Mouse (Mus musculus) frontal cortex, postnatal 36 days (tissue): ENCODE results near the gene Spint2.

ENCODE experiments used
- DNase-seq, 2 experiments: peaks; one replicate each; pipeline ENCODE4 v3.0.0; 2022; ENCODE audit warnings: low spot score in 2 of 2

Gene Spint2

GRCm38 (mm10) chr7:29304463-29305262, 23.0 kb upstream of the Spint2 start:
- DNase-seq: peak in 1 of 2 experiments; percentile 55

DNA sequence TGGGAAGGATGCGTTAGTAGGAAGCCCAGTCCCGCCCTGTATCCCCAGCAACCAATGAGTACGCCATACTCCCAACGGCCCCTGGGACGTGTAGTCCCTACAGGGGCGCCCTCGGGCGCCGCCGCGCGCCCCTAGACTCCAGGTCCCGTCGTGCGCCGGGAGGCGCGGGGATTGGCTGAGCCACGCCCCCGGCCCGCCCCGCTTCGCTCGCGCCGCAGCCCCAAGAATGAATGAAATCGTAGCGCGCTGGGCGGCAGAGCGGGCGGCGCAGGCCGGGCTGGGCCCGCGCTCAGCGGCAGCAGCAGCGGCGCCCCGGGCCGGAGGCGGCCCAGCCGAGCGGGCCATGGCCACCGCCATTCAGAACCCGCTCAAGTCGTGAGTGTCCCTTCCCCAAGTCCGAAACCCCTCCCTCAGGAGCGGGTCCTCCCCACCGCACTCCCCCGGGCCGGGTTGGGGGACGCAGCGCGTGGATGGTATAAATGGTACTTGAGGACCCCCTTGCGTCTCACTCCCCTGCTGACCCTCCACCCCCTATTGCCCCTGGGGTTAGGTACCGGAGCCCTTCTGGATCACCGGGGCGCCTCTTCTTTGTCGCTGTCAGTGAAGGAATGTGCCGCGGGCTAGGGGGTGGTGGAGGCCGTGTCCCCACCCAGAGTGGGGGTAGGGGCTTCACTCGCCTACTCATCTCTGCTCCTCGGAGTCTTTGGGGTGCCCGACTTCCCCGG, 22.2 kb upstream of the Spint2 start, which contains the start of gene Dpf1:
TSS of gene Dpf1 (plus strand) at position 214 of the 725 bp plus-strand sequence.
- peak; percentile 84 to 92 for DNase-seq

GRCm38 (mm10) chr7:29302641-29303040, 20.9 kb upstream of the Spint2 start:
- no peak for DNase-seq

GRCm38 (mm10) chr7:29301127-29301566, 19.4 kb upstream of the Spint2 start:
- peak; percentile 71 to 73 for DNase-seq

DNA sequence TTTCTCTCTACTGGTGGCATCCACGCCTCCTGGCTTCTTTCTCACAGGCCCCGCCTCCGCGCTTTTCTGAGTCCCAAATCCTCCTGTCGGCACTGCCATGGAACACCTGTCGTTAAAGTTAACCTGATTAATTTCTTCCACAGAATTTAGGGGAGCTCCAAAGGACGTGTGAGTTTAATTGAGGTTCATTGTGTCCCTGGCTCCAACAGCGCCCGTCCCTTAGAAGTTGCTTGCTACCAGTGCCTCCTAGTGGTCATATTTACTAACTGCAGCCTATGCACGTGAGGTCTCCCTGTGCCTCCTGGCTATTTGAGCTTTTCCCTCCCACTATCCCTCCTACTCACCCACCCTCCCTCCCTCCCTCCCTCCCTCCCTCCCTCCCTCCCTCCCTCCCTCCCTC, 15.3 kb upstream of the Spint2 start:
- DNase-seq: peak in 1 of 2 experiments; percentile 67

- DNase-seq: no peak
These were observed 14.3 kb upstream of the Spint2 start for GRCm38 (mm10) chr7:29295861-29296647.

- no peak for DNase-seq
These were observed 12.5 kb upstream of the Spint2 start for GRCm38 (mm10) chr7:29294111-29294761.

DNA sequence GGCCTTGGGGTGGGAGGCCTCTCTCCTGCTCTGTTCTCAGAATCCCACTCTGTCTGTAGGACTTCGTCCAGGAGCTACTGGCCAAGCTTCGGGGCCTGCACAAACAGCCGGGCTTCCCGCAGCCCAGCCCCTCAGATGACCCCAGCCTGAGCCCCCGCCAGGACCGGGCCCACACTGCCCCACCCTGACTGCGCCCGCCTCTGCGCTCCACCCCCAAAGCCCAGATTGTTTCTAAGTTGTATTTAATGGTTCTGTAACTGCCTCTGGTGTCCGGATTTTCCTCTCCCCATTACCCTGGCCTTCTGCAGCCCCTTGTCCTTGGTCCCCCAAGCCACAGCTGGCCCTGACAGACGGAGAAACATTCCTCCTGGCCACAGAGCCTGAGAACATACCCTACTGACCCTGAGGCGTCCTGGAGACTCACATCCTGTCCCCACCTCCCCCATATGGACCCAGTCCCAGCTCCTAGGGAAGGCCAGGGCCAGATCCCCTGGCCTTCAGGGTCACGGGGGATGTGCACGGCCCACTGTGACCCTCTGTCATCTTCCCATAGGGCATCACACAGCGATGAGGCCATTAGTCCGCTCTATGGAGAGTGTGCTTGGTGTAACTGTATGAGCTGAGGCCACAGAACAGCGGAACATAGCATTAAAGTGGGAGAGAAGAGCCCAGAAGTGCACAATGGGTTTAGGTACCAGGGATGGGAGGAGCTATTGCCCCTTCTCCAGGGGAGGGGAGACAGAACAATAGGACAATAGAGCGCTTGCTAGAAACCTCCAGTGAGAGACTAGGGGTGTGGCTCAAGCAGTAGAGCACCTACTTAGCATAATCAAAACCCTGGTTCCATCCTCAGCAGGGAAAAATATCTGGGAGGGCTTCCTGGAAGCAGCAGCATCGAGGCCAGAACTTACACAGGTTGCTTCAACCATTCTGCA, 11.7 kb upstream of the Spint2 start:
- DNase-seq: no peak

DNA sequence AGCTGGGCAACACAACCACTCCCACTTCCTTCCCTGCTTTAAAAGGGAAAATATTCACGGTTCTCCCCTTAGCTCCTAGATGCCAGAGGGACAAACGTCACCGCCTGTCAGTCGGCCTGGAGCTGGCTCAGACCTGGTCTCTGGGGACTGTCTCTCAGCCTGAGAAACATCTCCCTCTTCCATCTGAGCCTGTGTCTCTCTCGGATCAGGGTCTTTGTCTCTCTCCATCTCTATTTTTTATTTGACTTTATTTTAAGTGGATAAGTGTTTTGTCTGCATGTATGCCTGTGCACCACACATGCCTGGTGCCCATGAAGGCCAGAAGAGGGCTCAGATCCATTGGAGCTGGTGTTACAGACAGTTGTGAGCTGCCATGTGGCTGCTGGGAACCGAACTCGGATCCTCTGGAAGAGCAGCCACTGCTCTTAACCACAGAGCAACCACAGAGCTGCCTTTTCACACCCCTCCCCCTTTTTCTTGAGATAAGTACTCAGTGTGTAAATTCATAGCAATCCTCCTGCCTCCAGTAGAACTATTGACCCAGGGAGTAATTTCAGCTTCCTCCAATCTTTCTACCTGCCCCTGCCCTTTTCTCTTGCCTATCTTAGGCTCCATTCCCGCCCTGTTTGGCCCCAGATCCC, 10.9 kb upstream of the Spint2 start:
- no peak for DNase-seq

GRCm38 (mm10) chr7:29291616-29292457, 10.1 kb upstream of the Spint2 start:
- DNase-seq: no peak

- no peak for DNase-seq
These were observed 9.2 kb upstream of the Spint2 start for GRCm38 (mm10) chr7:29290691-29291485.

DNA sequence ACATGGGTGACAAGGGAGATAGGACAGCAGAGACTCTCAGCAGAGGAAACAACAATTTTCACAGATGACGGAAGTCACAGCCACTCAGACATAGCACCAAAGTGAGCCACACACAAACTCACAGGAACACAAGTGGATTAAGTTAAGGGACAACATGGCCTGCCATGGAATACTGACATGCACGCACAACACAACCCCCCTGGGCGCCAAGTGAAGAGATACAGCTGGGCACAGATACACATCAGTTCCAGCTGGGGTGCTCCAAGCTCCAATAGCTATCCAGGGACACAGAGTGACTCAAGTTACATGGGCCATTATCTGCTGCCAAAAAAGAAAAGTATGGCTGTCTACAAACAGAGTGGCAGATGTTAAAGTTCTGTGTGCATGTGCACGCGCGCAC, 8.1 kb upstream of the Spint2 start:
- no peak for DNase-seq

- DNase-seq: no peak
These were observed 7.4 kb upstream of the Spint2 start, which contains the start of gene Ppp1r14a for GRCm38 (mm10) chr7:29288942-29289638. Ppp1r14a (plus strand) TSS chr7:29289308.

- no peak for DNase-seq
These were observed 6.4 kb upstream of the Spint2 start for GRCm38 (mm10) chr7:29288079-29288478.

GRCm38 (mm10) chr7:29287481-29287880, 5.8 kb upstream of the Spint2 start:
- no peak for DNase-seq

DNA sequence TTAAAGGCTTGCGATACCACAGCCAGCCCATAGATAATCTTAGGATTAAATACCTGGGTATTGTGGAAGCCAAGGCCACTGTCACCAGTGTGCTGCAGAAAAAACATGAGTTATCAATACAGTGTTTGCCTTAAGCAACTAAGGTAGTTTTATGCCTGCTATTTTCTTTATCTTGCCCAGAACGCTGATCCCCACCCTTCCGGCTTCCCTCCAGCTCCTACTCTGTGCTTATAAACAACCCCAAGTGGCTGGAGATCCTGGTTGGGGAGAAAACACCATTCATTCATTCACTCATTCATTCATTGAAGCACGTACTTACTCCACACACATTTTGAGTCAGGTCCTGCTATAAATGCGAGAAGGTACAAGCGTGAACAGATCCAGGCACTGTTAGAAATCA, 2.8 kb upstream of the Spint2 start:
- no peak for DNase-seq

DNA sequence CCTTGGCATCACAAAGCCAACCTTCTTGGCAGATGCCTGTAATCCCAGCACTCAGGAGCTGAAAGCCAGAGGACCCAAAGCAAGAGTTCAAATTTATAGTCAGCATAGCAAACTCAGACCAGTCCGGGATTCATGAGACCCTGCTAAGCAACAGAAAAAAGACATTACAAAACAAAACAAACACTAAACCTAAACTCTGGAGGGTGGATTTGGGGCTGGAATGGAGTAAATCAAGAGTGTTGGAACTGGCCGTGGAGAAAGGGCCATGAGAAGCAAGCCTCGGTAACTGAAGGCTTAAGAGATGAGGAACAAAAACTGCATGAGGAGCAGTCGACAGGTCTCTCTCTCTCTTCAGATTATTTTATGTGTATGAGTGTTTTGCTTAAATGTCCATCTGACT, 2.2 kb upstream of the Spint2 start:
- DNase-seq: no peak
